Mouse (Mus musculus): ENCODE data around the gene Pitx3. TPM values are rescaled to one million over a fixed set of nuclear protein-coding genes. Genes with fewer than 3 reads are reported as not detected.
"Not testable (repeated sequence)": the region's sequence is repeated elsewhere in the genome, so short reads cannot be mapped to it uniquely, and the experiment has no call there.

Gene Pitx3
- total RNA-seq (2022), result 1 to 10 TPM; 1.8 to 8.3 (median 5.1) TPM

DNA sequence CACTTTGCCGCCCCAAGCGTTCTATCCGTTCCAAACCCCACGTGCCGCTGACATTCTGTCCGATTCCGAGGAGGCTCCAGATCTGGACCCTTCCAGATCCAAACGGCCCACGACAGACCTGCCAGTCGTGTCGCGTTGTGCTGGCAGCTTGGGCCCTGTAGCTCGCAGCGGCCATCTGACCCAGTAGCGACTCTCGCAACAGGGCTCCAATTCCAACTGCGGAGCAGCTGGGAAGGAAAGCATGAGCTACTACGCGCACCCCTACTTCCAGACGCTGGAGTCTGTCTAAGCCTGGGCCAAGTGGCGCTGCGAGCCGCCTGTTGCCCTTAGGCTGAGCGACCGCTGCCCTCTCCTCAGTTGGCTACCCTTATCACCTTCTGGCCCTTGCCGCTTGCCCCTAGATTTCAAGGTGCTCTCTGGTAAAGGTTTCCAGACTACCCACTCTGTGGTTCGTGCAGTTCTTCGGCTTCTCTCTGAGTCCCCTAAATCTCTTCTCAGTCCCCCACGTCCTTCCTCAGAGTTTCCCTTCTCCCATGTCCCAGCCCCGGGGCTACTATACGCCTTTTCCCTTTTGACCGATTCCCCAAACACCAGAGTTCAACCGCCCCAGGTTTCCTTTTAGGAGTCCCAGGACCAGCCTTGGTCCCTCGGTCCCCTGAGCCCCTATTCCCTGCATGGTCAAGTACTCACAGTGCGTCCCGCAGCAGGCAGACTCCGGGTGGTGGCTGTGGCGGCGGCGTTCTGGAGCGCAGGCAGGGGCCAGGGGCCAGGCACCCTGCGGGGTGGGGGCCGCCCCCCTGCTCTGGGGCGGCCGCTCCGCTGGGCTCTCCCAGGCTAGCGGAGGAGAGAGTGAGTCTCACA is at the start of gene Pitx3:
Gene Pitx3, minus strand, starts transcription at position 816 of the 861 bp plus-strand sequence.
- peak; percentile 38 to 47 for DNase-seq (ENCODE audit: low spot score in 2 of 2)

- DNase-seq (ENCODE audit: low spot score in 2 of 2), result no peak
Measured at GRCm38 (mm10) chr19:46187203-46187602, 39.1 kb upstream of the Pitx3 start.

GRCm38 (mm10) chr19:46186611-46187010 is 38.5 kb upstream of the Pitx3 start:
- DNase-seq (ENCODE audit: low spot score in 2 of 2), result peak; percentile 63 to 71

DNA sequence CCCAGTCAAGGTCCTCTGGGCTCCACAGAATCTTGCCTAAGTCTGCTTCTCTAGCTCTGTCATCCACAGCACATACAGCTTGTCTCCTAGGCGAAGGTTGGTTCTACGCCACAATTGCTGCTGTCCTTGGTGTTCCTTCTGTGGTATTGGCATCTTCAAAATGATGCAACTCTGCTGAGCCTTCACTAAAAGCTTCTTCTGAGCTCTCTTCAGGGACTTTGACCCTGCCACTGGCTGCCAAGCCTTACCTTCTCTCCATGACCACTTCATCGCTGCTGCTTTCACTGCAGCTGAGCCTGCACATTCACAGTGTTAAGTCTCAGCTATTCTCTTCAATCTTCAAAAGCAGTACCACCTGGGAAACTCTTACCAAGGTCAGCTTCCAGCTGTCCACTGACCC is 34.1 kb upstream of the Pitx3 start:
- DNase-seq (ENCODE audit: low spot score in 2 of 2), result no peak

DNA sequence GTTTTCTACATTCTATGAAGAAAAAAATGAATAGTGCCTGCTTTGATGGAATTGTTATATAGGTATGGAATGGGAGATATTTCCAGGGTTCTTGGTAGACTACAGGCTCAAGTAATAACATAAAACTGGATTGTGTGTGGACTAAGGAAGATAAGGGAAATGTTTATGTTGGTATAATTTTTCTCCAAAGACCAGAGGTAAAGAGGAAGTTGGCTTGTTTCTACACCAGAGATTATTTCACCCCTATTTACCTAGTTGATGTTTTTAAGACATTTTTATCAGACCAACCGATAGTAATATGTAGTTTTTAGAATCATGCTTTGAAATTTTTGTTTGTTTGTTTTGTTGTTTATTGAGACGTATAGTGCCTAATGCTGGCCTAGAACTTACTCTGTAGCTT is 32.1 kb upstream of the Pitx3 start:
- DNase-seq (ENCODE audit: low spot score in 2 of 2), result no peak

DNA sequence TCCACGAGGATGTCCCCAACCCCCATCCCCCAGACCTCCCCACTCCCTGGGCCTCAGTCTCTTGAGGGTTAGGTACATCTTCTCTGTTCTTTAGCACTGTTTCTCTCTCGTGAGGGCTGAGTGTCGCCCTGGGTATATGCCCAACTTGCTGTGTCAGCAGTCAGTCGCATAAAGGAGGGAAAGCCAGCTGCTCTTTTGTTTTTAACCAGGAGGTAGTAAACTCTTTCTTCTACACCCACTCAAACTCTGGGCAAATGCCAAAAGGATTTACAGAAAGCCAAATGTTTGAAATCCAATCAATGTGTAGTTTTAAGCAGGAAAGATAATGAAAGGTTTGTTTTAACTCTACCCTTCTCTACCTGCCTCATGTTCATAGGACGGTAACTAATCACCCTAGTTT is 28.9 kb upstream of the Pitx3 start:
- DNase-seq (ENCODE audit: low spot score in 2 of 2), result no peak

DNA sequence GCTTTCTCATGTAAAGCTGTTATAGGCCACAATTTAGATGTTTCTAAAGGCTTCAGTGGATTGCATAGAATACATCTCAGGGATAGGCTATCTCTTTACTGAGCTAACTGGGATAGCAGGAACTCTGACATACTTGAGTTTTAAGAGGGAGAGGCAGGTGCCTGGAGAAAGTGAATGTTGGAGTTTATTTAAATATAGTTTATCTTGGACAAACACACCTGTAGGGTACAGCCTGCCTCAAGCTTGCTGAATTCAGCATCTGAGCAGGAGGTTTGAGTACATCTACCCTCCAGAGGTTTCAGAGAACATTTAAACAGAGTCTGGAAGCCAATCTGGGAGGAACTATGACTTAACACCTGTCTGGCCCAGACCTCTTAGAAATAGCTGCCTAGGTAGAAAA is 27.0 kb upstream of the Pitx3 start:
- no peak for DNase-seq (ENCODE audit: low spot score in 2 of 2)

DNA sequence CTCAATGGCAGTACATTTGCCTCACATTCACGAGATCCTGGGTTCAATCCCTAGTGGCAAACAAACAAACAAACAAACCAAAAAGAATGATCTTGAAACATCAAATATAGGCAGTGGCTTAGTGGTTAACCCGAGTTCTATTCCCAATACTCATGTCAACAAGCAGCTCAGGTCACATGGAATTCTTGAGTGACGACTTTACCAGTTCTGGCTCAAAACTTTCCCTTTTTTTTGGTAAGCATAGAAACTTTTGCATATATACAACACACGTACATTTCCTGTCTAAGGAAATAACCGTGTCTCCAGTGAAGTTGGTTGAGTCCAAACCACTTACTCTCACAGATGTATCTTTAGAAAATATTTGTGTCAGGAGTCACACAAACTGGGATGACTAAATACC is 24.4 kb upstream of the Pitx3 start:
- no peak for DNase-seq (ENCODE audit: low spot score in 2 of 2)

DNA sequence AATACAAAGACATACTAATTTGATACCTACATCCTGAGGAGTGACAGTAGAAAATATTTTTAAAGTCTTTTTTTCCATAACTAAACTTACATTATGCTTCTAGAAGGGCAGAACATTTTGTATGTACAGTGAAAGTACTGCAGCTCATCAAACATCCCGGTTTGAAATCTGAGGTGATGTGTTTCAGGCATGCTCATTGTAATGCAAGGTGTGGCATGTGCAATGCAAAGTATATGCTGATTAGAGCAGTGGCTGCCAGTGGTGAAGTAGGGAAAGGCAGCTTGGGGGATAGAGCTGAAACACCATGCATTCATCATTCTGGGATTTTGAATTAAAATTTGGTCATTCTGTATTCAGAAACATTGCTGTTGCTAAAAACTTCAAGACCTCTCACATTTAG is 21.8 kb upstream of the Pitx3 start:
- DNase-seq (ENCODE audit: low spot score in 2 of 2), result no peak

DNA sequence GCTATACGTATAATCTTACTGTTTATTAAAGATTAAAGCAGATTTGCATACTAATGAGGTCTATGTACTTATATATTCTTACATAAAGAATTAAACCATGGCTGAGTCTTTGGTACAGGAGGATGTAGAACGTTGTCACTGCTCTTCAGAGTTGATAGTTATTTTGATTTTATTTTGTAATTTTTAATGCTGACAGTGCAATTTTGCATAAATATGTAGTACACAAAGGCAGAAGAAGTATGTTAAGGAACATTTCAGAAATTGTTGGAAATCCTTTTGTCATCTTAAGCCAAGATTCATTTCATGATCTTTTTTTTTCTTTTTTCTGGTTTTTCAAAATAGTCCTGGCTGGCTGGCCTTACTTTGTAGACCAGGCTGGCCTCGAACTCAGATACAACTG is 21.3 kb upstream of the Pitx3 start:
- no peak for DNase-seq (ENCODE audit: low spot score in 2 of 2)

GRCm38 (mm10) chr19:46167169-46167568 is 19.0 kb upstream of the Pitx3 start:
- not testable (repeated sequence) for DNase-seq (ENCODE audit: low spot score in 2 of 2)

DNA sequence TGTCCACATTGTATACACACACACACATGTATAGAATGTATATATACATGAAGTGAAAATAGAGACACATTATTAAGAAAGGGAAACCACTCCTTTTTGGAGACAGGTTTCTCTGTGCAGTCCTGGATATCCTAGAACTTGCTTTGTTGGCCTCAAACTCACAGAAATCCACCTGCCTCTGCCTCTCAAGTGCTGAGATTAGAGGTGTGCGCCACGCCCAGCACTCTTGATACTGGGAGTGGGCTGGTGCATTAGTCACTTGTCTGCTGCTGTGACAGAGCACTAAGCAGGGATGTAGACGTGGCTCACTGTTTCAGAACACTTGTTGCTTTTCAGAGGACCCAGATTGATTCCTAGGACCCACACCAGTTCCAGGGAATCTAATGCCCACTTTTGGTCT is 17.8 kb upstream of the Pitx3 start:
- no peak for DNase-seq (ENCODE audit: low spot score in 2 of 2)

DNA sequence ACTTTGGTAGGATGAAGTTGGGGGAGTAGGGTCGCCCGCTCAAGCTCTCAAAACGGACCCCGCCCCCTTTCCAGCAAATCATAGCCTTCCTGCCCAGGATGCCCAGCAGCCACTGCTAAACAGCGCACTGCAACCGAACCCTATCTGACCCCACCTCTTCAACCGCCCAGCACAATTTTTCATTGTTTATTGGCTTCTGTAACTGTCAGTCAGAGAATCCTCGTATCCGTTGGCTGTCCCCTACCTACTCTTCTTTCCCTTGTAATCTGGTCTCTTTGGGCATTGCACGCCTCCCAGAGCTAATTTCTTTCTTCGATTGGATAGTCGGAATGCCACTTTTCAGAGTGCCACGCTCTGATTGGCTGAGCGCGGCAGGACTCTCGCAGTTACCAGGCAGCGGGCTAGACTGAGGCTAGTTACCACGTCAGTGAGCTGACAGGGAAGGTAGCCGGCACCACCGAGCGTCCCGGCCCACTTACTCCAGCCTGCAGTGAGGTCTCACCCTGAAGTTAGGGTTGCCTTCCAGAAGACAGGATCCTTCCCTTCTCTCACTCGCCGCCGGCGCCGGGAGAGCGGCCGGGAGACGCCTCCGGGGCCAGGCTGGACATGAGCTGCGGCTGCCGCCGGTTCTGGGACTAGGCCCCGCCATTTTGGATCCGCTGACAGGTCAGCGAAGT is 4.1 kb upstream of the Pitx3 start, which contains the start of gene Gbf1:
Gene Gbf1, plus strand, starts transcription at position 383 of the 677 bp plus-strand sequence.
- DNase-seq (ENCODE audit: low spot score in 2 of 2), result peak; percentile 92 to 93

GRCm38 (mm10) chr19:46149091-46149490 is 965 bp upstream of the Pitx3 start:
- no peak for DNase-seq (ENCODE audit: low spot score in 2 of 2)

DNA sequence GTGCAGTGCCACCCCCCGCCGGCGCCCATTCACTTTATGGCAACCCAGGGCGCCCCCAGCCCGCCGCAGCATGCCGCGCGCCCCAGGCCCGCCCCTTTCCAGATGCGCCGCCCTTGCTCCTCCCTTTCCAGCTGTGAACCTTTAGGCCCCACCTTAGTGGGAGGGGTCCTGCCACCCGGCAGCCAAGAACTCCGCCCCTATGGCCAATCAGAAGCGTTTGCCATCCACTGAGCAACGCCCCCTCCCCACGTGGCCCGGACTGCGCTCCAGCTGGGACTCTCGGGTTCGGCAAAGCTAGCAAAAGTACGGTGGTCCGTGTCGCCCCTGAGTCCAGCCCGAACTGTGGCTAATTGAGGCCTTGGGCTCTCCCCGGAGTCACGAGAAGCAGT is 240 bp upstream of the Pitx3 start:
- DNase-seq (ENCODE audit: low spot score in 2 of 2), result peak; percentile 83 to 89

GRCm38 (mm10) chr19:46141091-46141490 is 7.0 kb downstream of the Pitx3 start:
- DNase-seq (ENCODE audit: low spot score in 2 of 2), result no peak

- no peak for DNase-seq (ENCODE audit: low spot score in 2 of 2)
Measured at GRCm38 (mm10) chr19:46140324-46140723, 7.8 kb downstream of the Pitx3 start.

- peak in 1 of 2 experiments; percentile 24 for DNase-seq (ENCODE audit: low spot score in 2 of 2)
Measured at GRCm38 (mm10) chr19:46136639-46137580, 11.2 kb downstream of the Pitx3 start.

DNA sequence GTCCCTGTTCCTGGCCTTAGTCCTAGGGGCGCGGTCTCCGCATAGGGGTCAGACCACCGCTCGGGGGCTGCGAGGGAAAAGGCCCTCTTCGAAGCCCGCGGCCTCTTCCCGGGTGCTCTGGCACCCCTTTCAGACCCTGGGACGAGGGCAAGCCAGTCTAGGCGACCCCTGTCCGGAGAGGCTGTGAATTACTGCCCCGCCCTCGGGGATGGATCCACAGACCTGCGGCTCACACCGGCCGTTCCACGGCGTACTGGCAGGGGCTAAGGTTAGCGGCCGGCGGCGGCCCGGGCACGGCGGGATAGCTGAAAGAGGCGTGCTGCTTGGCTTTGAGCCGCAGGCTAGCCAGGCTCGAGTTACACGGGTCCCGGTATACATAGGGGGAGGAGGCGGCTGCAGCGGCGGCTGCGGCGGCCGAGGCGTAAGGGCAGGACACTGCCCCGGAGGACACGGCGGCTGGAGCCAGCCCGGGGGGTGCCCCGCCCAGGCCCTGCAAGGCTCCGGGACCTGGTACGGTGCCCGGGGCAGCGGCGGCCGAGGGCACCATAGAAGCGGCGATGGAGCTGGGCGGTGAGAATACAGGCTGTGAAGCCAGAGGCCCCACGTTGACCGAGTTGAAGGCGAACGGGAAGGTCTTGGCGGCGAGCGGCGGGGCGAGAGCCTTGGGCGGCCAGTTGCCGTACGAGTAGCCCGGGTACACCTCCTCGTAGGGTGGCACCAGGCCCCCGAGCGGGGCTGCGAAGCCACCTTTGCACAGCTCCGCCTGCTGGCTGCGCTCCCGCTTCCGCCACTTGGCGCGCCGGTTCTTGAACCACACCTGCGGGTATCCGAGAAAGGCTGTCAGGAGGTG is 12.1 kb downstream of the Pitx3 start:
- DNase-seq (ENCODE audit: low spot score in 2 of 2), result peak; percentile 67 to 87

- peak; percentile 81 to 83 for DNase-seq (ENCODE audit: low spot score in 2 of 2)
Measured at GRCm38 (mm10) chr19:46135297-46135696, 12.8 kb downstream of the Pitx3 start.

GRCm38 (mm10) chr19:46132577-46132976 is 15.5 kb downstream of the Pitx3 start:
- no peak for DNase-seq (ENCODE audit: low spot score in 2 of 2)
